In genomic region chrX:158923657-158924489, GRCm38 (mm10) we compare ENCODE assay signal across 9 mouse cellular contexts.
DNase-seq lines count a peak whose midpoint lies in the region; ATAC-seq and TF ChIP-seq lines count a peak whose summit lies in the region.
"Had no signal": no experiment of that assay in that cellular context is flagged by ENCODE, and none has a peak within 500 bp of the region (broad histone marks: within the 10 kb centered on the region; RNA-seq: fewer than 3 reads in every experiment).

No protein-coding gene starts in this region.

- H3K9ac ChIP-seq in intestine, embryonic 15.5 days = no peak overlapping the region
- no peak overlapping the region for H3K9ac ChIP-seq in intestine, postnatal 0 days (ENCODE audit: low read depth, low read length)
- no peak overlapping the region for H3K9ac ChIP-seq in forebrain, embryonic 11.5 days (ENCODE audit: low read length)
- 0 out of 2 replicates have a peak overlapping the region, but pooled peaks have one; percentile 16 for H3K9ac ChIP-seq in midbrain, embryonic 11.5 days (ENCODE audit: low read length)

- no peaks in the 10 kb centered on the region for H3K36me3 ChIP-seq in intestine, embryonic 15.5 days
- H3K36me3 ChIP-seq in intestine, postnatal 0 days (ENCODE audit: control insufficient read depth, insufficient read depth) = no peaks in the 10 kb centered on the region
- no peaks in the 10 kb centered on the region for H3K36me3 ChIP-seq in forebrain, embryonic 11.5 days (ENCODE audit: control insufficient read depth, insufficient read depth, low read length)
- no peaks in the 10 kb centered on the region for H3K36me3 ChIP-seq in midbrain, embryonic 11.5 days (ENCODE audit: control insufficient read depth, insufficient read depth, low read length)

- WGBS in intestine, embryonic 15.5 days = 36% methylated on average over 17 of the region's 17 CpGs
- WGBS in intestine, postnatal 0 days = 33% methylated on average over 17 of the region's 17 CpGs
- 24% methylated on average over 17 of the region's 17 CpGs for WGBS in forebrain, embryonic 11.5 days
- WGBS in midbrain, embryonic 11.5 days = 26% methylated on average over 17 of the region's 17 CpGs

- H3K4me1 ChIP-seq in intestine, embryonic 15.5 days (replicated peaks) = no peaks in the 10 kb centered on the region
- no peaks in the 10 kb centered on the region for H3K4me1 ChIP-seq in intestine, postnatal 0 days (replicated peaks; ENCODE audit: control insufficient read depth, insufficient read depth, low read length)
- H3K4me1 ChIP-seq in forebrain, embryonic 11.5 days (replicated peaks; ENCODE audit: control insufficient read depth, insufficient read depth, low read length) = no peaks in the 10 kb centered on the region
- H3K4me1 ChIP-seq in midbrain, embryonic 11.5 days (ENCODE audit: control insufficient read depth, insufficient read depth, low read length) = no peaks in the 10 kb centered on the region; the same call in 1 of the 2 replicates

- no peak overlapping the region for H3K4me3 ChIP-seq in intestine, embryonic 15.5 days (replicated peaks)
- no peak overlapping the region for H3K4me3 ChIP-seq in intestine, postnatal 0 days (ENCODE audit: low read depth, low read length)
- H3K4me3 ChIP-seq in forebrain, embryonic 11.5 days (ENCODE audit: low read depth, low read length) = no peak overlapping the region
- H3K4me3 ChIP-seq in midbrain, embryonic 11.5 days (ENCODE audit: low read depth, low read length) = no peak overlapping the region; the same call in 1 of the 2 replicates

- peaks cover 6% of the 10 kb centered on the region; the same call in 1 of the 2 replicates for H3K27me3 ChIP-seq in intestine, embryonic 15.5 days (replicated peaks)
- 0 out of 2 replicates have a peak, but pooled peaks cover 13% of the 10 kb centered on the region for H3K27me3 ChIP-seq in intestine, postnatal 0 days (replicated peaks; ENCODE audit: control insufficient read depth, insufficient read depth, low read length)
- H3K27me3 ChIP-seq in forebrain, embryonic 11.5 days (ENCODE audit: control insufficient read depth, insufficient read depth, low read length) = peaks cover 5% of the 10 kb centered on the region; the same call in 1 of the 2 replicates
- no peaks in the 10 kb centered on the region; the same call in none of the 2 replicates for H3K27me3 ChIP-seq in midbrain, embryonic 11.5 days (ENCODE audit: control insufficient read depth, insufficient read depth, low read length)

- no peak for TF ChIP-seq CTCF in intestine, postnatal 0 days (IDR thresholded peaks at IDR 0.05; ENCODE audit: low read depth)

- DNase-seq in cerebellum, postnatal 10 days = peak; percentile 3 to 24
- no peak for DNase-seq in forebrain, embryonic 11.5 days (ENCODE audit: low spot score)
- peak; percentile 83 for DNase-seq in midbrain, embryonic 11.5 days (ENCODE audit: low spot score, missing footprints)
- no peak for DNase-seq in right cerebral cortex, adult 18-20 months
- DNase-seq in ovary, postnatal 36 days (ENCODE audit: low spot score) = no peak

- ATAC-seq in intestine, embryonic 15.5 days = no peak
- ATAC-seq in intestine, postnatal 0 days = no peak
- ATAC-seq in forebrain, embryonic 11.5 days (replicated peaks; ENCODE audit: low FRiP score) = no peak; the same call in 1 of the 2 replicates
- peak; percentile 34 for ATAC-seq in midbrain, embryonic 11.5 days (ENCODE audit: low FRiP score)
- no peak for ATAC-seq in granulocyte monocyte progenitor cell, adult 5-6 weeks (replicated peaks; ENCODE audit: poor library complexity, severe bottlenecking)
- ATAC-seq: Patski had no signal

- H3K9me3 ChIP-seq in intestine, embryonic 15.5 days = no peaks in the 10 kb centered on the region
- H3K9me3 ChIP-seq in intestine, postnatal 0 days (ENCODE audit: control insufficient read depth) = no peaks in the 10 kb centered on the region
- H3K9me3 ChIP-seq in forebrain, embryonic 11.5 days (ENCODE audit: control insufficient read depth, low read length) = no peaks in the 10 kb centered on the region
- H3K9me3 ChIP-seq in midbrain, embryonic 11.5 days (ENCODE audit: control insufficient read depth, low read length) = no peaks in the 10 kb centered on the region

- peak overlapping the region; percentile 19; the same call in 1 of the 2 replicates for H3K4me2 ChIP-seq in intestine, embryonic 15.5 days (replicated peaks)
- no peak overlapping the region for H3K4me2 ChIP-seq in intestine, postnatal 0 days (replicated peaks; ENCODE audit: low read depth)
- peak overlapping the region; percentile 43 for H3K4me2 ChIP-seq in forebrain, embryonic 11.5 days (ENCODE audit: low read depth, low read length, severe bottlenecking)
- peak overlapping the region; percentile 39 for H3K4me2 ChIP-seq in midbrain, embryonic 11.5 days

- H3K27ac ChIP-seq in intestine, embryonic 15.5 days = no peak overlapping the region
- H3K27ac ChIP-seq in intestine, postnatal 0 days (ENCODE audit: low read depth, low read length) = no peak overlapping the region
- no peak overlapping the region for H3K27ac ChIP-seq in forebrain, embryonic 11.5 days (ENCODE audit: low read depth, low read length)
- H3K27ac ChIP-seq in midbrain, embryonic 11.5 days (ENCODE audit: low read depth, low read length) = no peak overlapping the region

Comparison
In these comparisons a context has a peak if more than half of its experiments do, and no peak if none do; other contexts are left out.
1. DNase-seq: peak in cerebellum, postnatal 10 days (2 of 2) and midbrain, embryonic 11.5 days (single experiment); none in forebrain, embryonic 11.5 days (single experiment), right cerebral cortex, adult 18-20 months (single experiment) and ovary, postnatal 36 days (single experiment).